Mouse (Mus musculus): ENCODE data around the gene Oog3. TPM values are rescaled to one million over a fixed set of nuclear protein-coding genes. Genes with fewer than 3 reads are reported as not detected.

Oog3 gene
- polyA plus RNA-seq (2016; fragmentation: Nextera tagmentation; extraction: Ambion mirVana): not detected in 2 replicates

- Histone ChIP-seq H3K27me3 (ENCODE audit: poor library complexity, severe bottlenecking) (no peaks in the 10 kb centered on the region), H3K4me3 (no peak within 1 kb of the TSS), H3K27ac (no peak within 1 kb of the TSS), H3K4me1 (no peaks in the 10 kb centered on the region), H3K36me3 (replicated peaks) (no peaks in the 10 kb centered on the region), H3K9me3 (peaks cover 73% of the 10 kb centered on the region)
- no peak for DNase-seq (ENCODE audit: extremely low spot score, low spot score)
- WGBS: 89% methylated on average over 1 of the region's 1 CpGs
Observed at GRCm38 (mm10) chr4:144162563-144162962, at the start of gene Oog3. Gene Oog3 (minus strand): TSS chr4:144162663.

- Histone ChIP-seq H3K9me3 (peaks cover 59% of the 10 kb centered on the region), H3K27ac (no peak within 1 kb of the TSS), H3K36me3 (replicated peaks) (no peaks in the 10 kb centered on the region), H3K4me3 (no peak within 1 kb of the TSS), H3K4me1 (no peaks in the 10 kb centered on the region), H3K27me3 (ENCODE audit: poor library complexity, severe bottlenecking) (no peaks in the 10 kb centered on the region)
- 71% methylated on average over 1 of the region's 1 CpGs for WGBS
- DNase-seq (ENCODE audit: extremely low spot score, low spot score): no peak
Observed at GRCm38 (mm10) chr4:144190419-144190818, 28.0 kb upstream of the Oog3 start, which contains the start of gene Oog2. Gene Oog2 (plus strand): TSS chr4:144190719.

Other genes starting within 250 kb of the Oog3 start
- not detected in 2 replicates for gene Pramef25, start 211.6 kb downstream of the Oog3 start, polyA plus RNA-seq (2016; fragmentation: Nextera tagmentation; extraction: Ambion mirVana)
- gene Gm13101, start 195.7 kb downstream of the Oog3 start, polyA plus RNA-seq (2016; fragmentation: Nextera tagmentation; extraction: Ambion mirVana): not detected in 2 replicates
- not detected in 2 replicates for gene Pramef17, start 168.3 kb downstream of the Oog3 start, polyA plus RNA-seq (2016; fragmentation: Nextera tagmentation; extraction: Ambion mirVana)
- gene Pramel4, start 103.5 kb downstream of the Oog3 start, polyA plus RNA-seq (2016; fragmentation: Nextera tagmentation; extraction: Ambion mirVana): not detected in 2 replicates
- not detected in 2 replicates for gene Gm13102, start 56.2 kb downstream of the Oog3 start, polyA plus RNA-seq (2016; fragmentation: Nextera tagmentation; extraction: Ambion mirVana)
- gene Oog2, start 28.1 kb upstream of the Oog3 start, polyA plus RNA-seq (2016; fragmentation: Nextera tagmentation; extraction: Ambion mirVana): not detected in 2 replicates
- gene C87977, start 50.7 kb upstream of the Oog3 start, polyA plus RNA-seq (2016; fragmentation: Nextera tagmentation; extraction: Ambion mirVana): not detected in 2 replicates
- not detected in 2 replicates for gene Pramel5, start 117.8 kb upstream of the Oog3 start, polyA plus RNA-seq (2016; fragmentation: Nextera tagmentation; extraction: Ambion mirVana)
- gene Gm13128, start 167.6 kb upstream of the Oog3 start, polyA plus RNA-seq (2016; fragmentation: Nextera tagmentation; extraction: Ambion mirVana): not detected in 2 replicates
- gene Gm13119, start 195.3 kb upstream of the Oog3 start, polyA plus RNA-seq (2016; fragmentation: Nextera tagmentation; extraction: Ambion mirVana): not detected in 2 replicates
- gene Pramef20, start 215.3 kb upstream of the Oog3 start, polyA plus RNA-seq (2016; fragmentation: Nextera tagmentation; extraction: Ambion mirVana): not detected in 2 replicates
- gene Pramef12, start 245.8 kb upstream of the Oog3 start, polyA plus RNA-seq (2016; fragmentation: Nextera tagmentation; extraction: Ambion mirVana): not detected in 2 replicates